ENCODE assay signal across 20 mouse cellular contexts in genomic region chr12:59304522-59304921, GRCm38 (mm10).
"Had no signal": no experiment of that assay in that cellular context is flagged by ENCODE, and none has a peak within 500 bp of the region (broad histone marks: within the 10 kb centered on the region; RNA-seq: fewer than 3 reads in every experiment).

No protein-coding gene starts in this region.

- H3K27ac ChIP-seq: lung, embryonic 15.5 days; midbrain, embryonic 10.5 days; midbrain, embryonic 12.5 days; neural tube, embryonic 13.5 days; neural tube, embryonic 15.5 days had no signal

- ATAC-seq: liver, postnatal 0 days; lung, postnatal 0 days; midbrain, embryonic 16.5 days had no signal

- H3K9ac ChIP-seq: liver, postnatal 0 days; lung, embryonic 15.5 days; midbrain, embryonic 12.5 days; neural tube, embryonic 13.5 days; neural tube, embryonic 15.5 days had no signal

- H3K4me1 ChIP-seq: lung, embryonic 15.5 days; midbrain, embryonic 12.5 days; neural tube, embryonic 13.5 days; neural tube, embryonic 15.5 days had no signal

- H3K4me3 ChIP-seq: lung, embryonic 15.5 days; midbrain, embryonic 10.5 days; midbrain, embryonic 12.5 days; myocyte; neural tube, embryonic 13.5 days; neural tube, embryonic 15.5 days had no signal

- H3K9me3 ChIP-seq: lung, embryonic 15.5 days; midbrain, embryonic 10.5 days; midbrain, embryonic 12.5 days; neural tube, embryonic 13.5 days; neural tube, embryonic 15.5 days had no signal

- H3K36me3 ChIP-seq: lung, embryonic 15.5 days; midbrain, embryonic 10.5 days; midbrain, embryonic 12.5 days; neural tube, embryonic 13.5 days; neural tube, embryonic 15.5 days had no signal

- H3K27me3 ChIP-seq: lung, embryonic 15.5 days; midbrain, embryonic 12.5 days; neural tube, embryonic 13.5 days; neural tube, embryonic 15.5 days had no signal

- H3K4me2 ChIP-seq: lung, embryonic 15.5 days; midbrain, embryonic 12.5 days; neural tube, embryonic 13.5 days; neural tube, embryonic 15.5 days had no signal

- DNase-seq: liver, postnatal 0 days; lung, adult 2 months; lung, postnatal 14 days; lung, postnatal 4 days; midbrain, embryonic 14.5 days; right cerebral cortex, adult 18-20 months; right cerebral cortex, postnatal 25 days; right cerebral cortex, postnatal 4 days; spleen, adult 18-20 months; thymus, adult 18-20 months; thymus, postnatal 14 days; thymus, postnatal 36 days had no signal
